Mouse (Mus musculus): ENCODE measurements around the gene Tmem266.
A peak's percentile ranks its signal among the peaks of the same experiment; 100 is the strongest.

Gene Tmem266

DNA sequence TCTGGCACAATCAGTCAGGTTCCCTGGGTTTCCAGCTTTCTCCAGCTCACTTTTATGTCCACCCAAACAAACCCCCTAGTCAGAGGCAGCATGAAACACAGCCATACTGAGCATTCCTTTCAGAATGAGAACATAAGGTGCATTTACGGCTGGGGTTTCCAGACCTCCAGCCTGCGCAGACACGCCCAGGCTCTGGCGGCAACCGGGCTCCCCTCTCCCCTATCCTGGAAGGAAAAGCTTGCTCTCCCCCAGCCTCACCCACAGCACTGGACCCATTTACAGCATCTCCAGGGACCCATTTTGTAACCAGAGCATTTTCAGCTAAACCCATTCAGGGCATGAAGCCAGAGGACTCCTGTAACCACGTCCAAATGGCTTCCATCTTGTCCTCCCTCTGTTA is 123.3 kb downstream of the Tmem266 start:
- DNase-seq (ENCODE audit: inconsistent ontology term): no peak

DNA sequence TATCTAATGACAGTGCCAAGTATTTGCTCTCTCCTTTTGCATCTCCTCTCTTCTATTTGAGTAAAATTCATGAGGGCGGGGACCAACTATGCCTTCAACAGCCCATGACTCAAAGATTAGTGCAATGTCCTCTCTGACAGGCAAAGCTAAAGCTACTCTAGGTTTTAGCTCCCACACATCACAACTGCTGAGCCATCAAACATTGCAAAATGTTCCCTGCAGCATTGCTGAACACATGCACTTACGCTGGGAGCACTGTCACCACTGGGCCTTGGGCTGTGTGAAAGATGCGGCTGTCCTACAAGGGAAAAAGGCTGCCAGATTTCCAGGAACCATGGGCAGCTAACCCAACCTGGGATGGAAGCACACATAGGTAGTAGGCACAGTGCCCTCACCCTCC is 124.7 kb downstream of the Tmem266 start:
- DNase-seq (ENCODE audit: inconsistent ontology term): no peak

DNA sequence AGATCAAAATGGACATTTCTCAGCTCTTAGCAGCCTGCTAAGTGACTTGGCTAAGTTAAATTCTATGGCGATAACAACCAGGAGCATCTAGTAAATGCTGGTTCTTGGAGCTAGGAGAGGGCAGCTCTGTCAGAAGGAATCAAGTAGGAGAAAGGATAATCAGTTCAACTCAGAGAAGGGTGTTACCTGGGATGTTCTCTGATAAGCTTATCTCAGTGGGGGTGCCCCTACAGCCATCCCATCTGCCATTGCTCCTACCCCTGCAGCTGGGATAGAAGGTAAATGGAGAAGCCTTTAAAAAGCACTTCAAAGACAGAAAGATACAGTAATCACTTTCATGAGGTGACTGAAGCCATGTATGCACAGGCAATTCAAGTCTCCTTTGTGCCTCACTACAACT is 126.2 kb downstream of the Tmem266 start:
- DNase-seq (ENCODE audit: inconsistent ontology term): no peak

DNA sequence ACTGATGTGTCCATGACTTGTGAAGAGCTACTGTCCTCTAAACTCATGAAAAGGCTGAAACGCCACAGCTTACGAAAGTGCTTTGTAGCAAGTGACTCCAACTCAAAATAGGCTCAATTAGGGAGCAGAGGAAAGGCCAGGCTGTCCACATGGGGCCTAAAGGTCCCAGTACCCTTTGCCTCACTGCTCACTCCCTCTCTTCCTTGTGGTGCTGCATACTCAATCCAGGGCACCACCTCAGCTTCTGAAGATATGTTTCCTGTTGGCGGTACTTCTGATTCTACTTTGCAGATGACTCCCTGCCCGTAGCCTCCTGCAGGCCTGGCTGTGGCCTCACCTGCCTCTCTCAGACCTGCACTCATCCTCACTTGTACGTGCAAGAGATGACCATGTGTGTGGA is 126.7 kb downstream of the Tmem266 start:
- DNase-seq (ENCODE audit: inconsistent ontology term): no peak

DNA sequence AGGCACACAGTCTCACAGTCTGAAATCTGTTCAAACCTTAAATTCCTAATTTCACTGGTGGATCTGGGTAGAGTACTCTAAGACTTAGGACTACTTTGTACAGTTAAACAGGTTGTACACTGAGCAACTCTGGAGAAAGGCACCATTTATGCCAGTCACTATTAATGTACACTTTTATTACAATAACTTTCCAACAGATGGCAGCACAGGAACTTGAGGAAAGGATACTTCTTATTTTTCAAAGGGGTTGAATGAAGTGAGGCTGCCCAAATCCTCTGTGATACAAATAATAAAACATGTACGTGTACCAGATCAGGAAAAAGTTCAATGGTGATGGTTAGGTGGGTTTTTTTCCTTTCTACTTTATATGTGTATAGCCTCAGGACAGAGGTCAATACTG is 141.7 kb downstream of the Tmem266 start:
- peak; percentile 12 for DNase-seq (ENCODE audit: inconsistent ontology term)

DNA sequence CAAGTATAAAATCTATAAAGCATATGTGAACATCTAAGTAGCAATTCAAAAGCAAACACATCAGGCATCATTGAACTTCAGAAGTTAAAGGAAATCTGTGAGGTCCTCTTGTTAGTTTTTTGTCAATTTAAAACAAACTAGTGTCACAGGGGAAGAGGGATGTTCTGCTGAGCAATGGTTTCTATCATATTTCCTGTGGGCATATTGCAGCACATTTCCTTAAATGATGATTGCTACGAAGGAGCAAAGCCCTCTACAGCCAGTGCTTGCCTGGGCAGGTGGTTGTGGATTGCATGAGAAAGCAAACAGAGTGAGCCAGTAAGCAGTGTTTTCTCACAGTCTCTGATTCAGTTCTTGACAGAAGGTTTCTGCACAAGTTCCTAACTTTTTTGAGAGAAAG is 149.4 kb downstream of the Tmem266 start:
- DNase-seq (ENCODE audit: inconsistent ontology term): no peak

DNA sequence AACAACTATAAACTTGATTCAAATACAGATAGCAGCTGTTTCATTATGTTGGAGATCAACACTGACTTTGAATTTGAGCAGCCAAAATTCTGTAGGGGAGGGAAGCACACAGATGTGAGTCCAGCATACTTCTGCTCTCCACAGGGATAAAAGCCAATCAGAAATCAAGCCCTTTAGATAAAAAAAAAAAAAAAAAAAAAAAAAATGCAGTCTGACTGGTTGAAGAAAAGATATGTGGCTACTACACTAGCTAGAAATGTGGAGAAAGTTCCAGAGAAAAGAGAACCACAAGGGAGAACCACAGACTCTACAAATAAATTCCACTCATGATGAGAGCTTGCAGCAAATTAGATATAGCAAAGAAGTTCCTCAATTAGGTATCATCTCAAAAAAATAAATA is 152.0 kb downstream of the Tmem266 start:
- DNase-seq (ENCODE audit: inconsistent ontology term): no peak

DNA sequence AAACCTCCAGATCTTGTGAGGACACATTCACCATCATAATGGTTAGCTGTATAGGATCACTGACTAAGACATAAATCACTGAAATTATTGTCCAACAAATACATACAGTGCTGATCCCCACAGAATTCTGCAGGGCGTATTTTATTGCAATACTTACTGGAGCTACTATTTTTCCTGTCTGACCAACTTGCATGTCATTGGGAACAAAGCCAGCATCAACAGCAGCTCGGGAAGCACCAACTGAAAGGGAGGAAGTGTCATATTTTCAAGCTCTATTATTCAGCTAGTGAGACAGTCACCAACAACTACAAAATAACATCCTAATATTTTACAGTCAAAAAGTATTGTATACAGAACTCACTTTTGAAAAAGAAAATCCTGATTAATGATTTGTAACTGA is 155.4 kb downstream of the Tmem266 start:
- DNase-seq (ENCODE audit: inconsistent ontology term): no peak

Data from Muller cell, postnatal 12 days (primary cell).